Mouse (Mus musculus) T-cell, adult 66 days (primary cell): Measurements from ENCODE around the gene Cog1. TPM values are rescaled to one million over a fixed set of nuclear protein-coding genes. Genes with fewer than 3 reads are reported as not detected.

Experiments used
- total RNA-seq, 2 experiments: library from RNA; stranded (reverse); gene quantifications; 3 replicates in 1 of 2; 4 replicates in 1 of 2; pipeline ENCODE4 v1.2.4; 2023

Cog1 gene
- total RNA-seq, result 10 to 100 TPM; 50.7 to 58.0 TPM

DNA sequence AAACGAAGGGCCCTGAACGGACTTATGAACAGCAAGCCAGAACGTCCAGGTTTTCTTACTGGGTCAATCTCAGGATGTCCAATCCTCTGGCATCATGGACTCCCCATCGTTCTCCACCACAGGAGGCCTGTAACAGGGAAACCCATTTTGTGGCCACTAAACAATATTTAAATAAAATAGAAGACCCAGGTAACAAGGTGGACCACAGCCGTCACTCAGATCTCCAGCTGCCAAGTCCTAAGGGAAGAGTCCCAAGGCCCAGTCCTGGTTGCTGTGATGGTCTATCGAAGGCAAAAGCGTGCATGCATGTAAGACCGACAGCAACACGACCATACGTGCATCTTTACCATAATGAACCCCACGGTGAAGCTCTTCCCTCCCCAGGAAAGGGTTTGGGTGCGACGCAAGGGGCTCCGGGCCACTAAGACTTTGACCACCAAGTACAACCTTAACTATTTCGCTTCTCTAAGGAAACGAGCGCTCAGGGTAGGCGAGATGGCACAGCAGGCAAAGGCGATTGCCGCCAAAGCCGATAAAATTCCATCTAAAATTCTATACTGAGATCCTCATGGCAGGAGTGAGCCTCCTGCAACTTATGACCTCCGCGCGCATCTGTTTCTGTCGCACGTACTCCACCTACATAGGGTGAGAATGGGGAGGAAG is at the start of gene Cog1:
Cog1 (plus strand) TSS at position 480 of the 663 bp plus-strand sequence.

DNA sequence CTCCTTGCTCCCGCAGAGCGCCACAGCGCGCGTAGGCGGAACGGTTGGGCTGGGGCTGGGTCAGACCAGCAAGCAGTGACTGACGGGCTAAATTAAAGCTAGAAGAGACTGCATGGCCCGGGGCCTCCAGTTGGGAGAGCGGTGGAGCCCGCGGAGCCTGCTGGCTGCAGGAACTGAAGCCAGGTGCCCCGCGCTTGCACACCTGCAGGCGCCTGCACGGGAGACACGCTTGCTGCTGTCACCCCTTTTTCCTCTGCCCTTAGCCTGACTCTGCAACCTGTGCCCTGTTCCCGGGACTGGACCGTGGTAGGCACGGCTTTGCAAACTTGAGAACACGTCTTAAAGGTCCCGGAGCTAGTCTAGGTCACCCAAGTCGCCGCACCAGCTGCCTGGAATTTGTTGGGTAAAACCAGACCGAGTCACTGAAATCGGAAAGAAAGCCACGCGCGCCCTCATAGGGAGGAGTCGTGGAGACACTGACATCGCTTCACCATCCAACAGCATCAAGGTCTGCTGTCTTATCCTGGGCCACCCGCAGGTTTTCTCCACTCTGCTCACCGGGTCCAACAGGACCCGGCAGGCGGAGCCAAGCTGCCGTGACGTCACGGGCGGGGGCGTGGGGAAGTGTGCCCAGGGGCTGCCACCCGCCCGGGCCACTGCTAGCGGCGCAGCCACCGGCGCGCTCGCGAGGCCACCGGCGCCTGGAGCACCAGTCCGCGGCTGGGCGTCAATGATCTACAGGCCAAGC is 30.1 kb upstream of the Cog1 start, which contains the start of gene Sstr2:
Sstr2 (plus strand) TSS at position 671 of the 748 bp plus-strand sequence.

DNA sequence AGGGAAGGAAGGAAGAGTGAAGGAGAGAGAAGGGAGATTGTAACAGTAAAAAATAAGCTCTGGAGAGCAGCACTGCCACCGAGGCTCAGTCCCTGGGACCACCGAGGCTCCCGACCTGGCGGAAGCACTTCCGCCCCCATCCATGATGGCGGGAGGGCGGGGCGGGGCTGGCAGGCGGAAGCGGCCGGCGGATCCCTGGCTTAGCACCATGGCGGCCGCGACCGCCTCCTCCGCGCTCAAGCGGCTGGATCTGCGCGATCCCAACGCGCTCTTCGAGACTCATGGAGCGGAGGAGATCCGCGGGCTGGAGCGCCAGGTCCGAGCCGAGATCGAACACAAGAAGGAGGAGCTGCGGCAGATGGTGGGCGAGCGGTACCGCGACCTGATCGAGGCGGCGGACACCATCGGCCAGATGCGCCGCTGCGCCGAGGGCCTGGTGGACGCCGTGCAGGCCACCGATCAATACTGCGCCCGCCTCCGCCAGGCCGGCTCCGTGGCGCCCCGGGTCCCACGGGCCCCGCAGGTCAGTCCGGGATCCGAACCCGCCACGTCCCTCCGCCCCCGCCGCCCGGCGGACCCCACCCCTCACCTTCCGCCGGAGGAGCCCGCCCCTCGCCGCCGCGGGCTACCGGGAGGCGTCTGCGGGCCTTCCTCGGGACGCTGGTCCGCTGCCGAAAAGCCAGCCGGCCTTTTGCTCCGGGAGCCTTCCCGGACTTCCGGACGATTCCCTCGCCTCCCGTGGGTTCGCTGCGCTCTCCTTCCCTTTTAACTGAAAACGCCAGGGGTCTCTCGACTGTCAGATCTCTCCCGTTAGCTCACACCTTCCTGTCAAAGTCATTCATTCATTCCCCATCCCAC is 613 bp downstream of the Cog1 start, which contains the start of gene Slc39a11:
Slc39a11 (minus strand) TSS at position 727 of the 858 bp plus-strand sequence.

DNA sequence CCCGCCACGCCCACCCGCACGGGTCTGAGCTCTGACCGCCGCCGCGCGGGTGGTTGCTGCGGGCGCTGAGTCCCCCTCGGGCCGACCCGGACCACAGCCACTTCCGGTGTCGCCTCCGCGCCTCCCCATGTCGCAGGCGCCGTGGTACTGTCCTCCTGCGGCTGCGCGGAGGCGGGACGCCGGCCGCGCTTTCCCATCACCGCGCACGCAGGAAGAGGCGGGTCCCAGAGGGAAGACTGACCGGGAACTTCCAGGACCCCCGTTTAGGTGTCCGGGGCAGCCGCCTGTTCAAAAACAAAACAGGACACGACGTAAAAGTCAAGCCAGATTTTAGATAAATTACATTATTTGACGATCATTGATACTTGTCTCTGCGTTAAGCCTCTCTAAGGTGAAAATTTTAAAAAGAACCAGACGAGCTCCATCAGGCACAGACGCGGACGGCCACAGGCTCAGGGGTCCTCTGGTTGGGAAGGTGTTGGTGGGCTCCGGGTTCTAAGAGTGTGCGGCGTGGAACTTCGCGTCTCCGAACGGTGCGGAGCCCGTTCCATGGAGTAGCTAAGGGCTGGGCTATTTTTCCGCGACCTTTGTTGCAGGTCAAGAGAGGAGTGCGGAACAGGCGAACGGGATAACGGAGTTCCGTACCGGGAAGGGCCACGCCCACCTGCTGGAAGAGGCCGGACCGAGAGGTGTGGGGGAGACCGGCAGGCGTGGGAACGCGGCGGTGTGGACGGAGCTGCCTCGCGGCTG is 35.2 kb downstream of the Cog1 start, which contains the start of the genes Fam104a and D11Wsu47e:
Fam104a (minus strand) TSS at position 199 of the 750 bp plus-strand sequence.
D11Wsu47e (plus strand) TSS at position 456 of the 750 bp plus-strand sequence.

DNA sequence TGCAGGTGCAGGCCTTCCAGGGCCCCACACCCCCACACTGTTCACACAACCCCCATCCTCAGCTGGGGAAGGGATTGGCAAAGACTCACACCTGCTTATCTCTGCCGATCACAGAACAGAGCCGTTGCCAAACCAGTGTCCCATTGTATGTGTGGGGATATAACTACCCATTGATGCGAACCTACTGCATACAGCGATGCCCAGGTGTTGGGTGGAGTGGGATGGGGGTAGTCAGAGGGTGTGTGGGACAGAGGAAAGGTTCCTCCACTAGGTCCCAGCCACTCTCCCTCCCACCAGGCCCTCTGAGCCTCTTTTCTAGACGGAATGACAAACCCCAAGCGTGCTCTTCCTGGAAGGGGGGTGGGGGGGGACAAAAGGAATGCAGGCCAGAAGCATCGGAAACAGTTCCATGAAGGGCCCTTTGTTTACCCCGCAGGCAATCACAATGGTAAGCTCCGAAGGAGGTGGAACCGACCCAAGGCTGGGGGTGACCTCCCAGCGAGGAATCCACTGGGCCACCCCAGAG is 60.8 kb downstream of the Cog1 start, which contains the start of gene Cpsf4l:
Cpsf4l (minus strand) TSS at position 287 of the 526 bp plus-strand sequence.

Other genes starting within 250 kb of the Cog1 start
- not detected for gene Sstr2, start 29.8 kb upstream of the Cog1 start, total RNA-seq
- gene Slc39a11, start 910 bp downstream of the Cog1 start, total RNA-seq, result 10 to 100 TPM; 16.8 to 17.2 TPM
- 10 to 100 TPM; 22.4 to 27.7 TPM for gene Fam104a, start 35.0 kb downstream of the Cog1 start, total RNA-seq
- 10 to 100 TPM; 17.6 to 21.7 TPM for gene D11Wsu47e, start 35.2 kb downstream of the Cog1 start, total RNA-seq
- not detected for gene Cpsf4l, start 60.8 kb downstream of the Cog1 start, total RNA-seq
- gene Cdc42ep4, start 102.7 kb downstream of the Cog1 start, total RNA-seq, result 1 to 10 TPM; 2.8 to 3.9 TPM